Mouse (Mus musculus) intestine, embryonic 14.5 days (tissue): ENCODE data around the gene Kif1a. TPM values are rescaled to one million over a fixed set of nuclear protein-coding genes. Genes with fewer than 3 reads are reported as not detected.
A peak's percentile ranks its signal among the peaks of the same experiment; 100 is the strongest.

ENCODE experiments used
- ATAC-seq: fragments of 200-750 bp; cut with Nextera tagmentation; replicated peaks from 2 replicates; pipeline ENCODE4 v1.8.0; 2017; ENCODE audit warnings: low read depth, moderate number of reproducible peaks, moderate TSS enrichment, moderate library complexity; ENCODE audit not compliant: low FRiP score, low TSS enrichment
- DNase-seq: peaks from one replicate; pipeline ENCODE4 v3.0.0-alpha.2; 2018; ENCODE audit warnings: low spot score
- H3K27ac ChIP-seq: fragments of 300-500 bp; sonication (generic); 2 replicates; pipeline ENCODE4 v1.5.1; 2014; ENCODE audit warnings: low read depth, mild to moderate bottlenecking, control low read depth
- H3K27me3 ChIP-seq: fragments of 300-500 bp; sonication (generic); replicated peaks from 2 replicates; pipeline ENCODE4 v1.6.1; 2014; ENCODE audit warnings: low read length, control low read depth; ENCODE audit not compliant: control insufficient read depth, insufficient read depth
- H3K36me3 ChIP-seq: fragments of 300-500 bp; sonication (generic); 2 replicates; pipeline ENCODE4 v1.6.1; 2014; ENCODE audit warnings: low read length, control low read depth; ENCODE audit not compliant: control insufficient read depth, insufficient read depth
- H3K4me1 ChIP-seq: fragments of 300-500 bp; sonication (generic); replicated peaks from 2 replicates; pipeline ENCODE4 v1.6.1; 2014; ENCODE audit warnings: low read length, control low read depth, mixed read lengths; ENCODE audit not compliant: control insufficient read depth, insufficient read depth
- H3K4me2 ChIP-seq: fragments of 300-500 bp; sonication (generic); 2 replicates; pipeline ENCODE4 v1.6.1; 2014; ENCODE audit warnings: low read length
- H3K4me3 ChIP-seq: fragments of 300-500 bp; sonication (generic); 2 replicates; pipeline ENCODE4 v1.5.1; 2014; ENCODE audit warnings: low read depth, low read length, control low read depth, mixed read lengths
- H3K9ac ChIP-seq: fragments of 300-500 bp; sonication (generic); 2 replicates; pipeline ENCODE4 v1.6.1; 2014; ENCODE audit warnings: mild to moderate bottlenecking, low read length
- H3K9me3 ChIP-seq: fragments of 300-500 bp; sonication (generic); 2 replicates; pipeline ENCODE4 v1.6.1; 2016; ENCODE audit warnings: low read length, control low read depth; ENCODE audit not compliant: control insufficient read depth
- WGBS: fragments of 180-500 bp; shearing (Covaris S2); extraction: QIAGEN DNeasy Blood & Tissue Kit; methylation state at CpG from one replicate; pipeline ENCODE4 v1.1.7; 2014; 5-methylcytosine and 5-hydroxymethylcytosine counted together
- polyA plus RNA-seq: library from polyadenylated mRNA; unstranded; fragments of >200 nt; fragmentation: Nextera tagmentation; extraction: Ambion mirVana; gene quantifications from 2 replicates; pipeline ENCODE4 v1.2.1, GENCODE M21; 2014

The Kif1a gene
- polyA plus RNA-seq = 15.8 and 16.7 TPM in 2 replicates

GRCm38 (mm10) chr1:93101571-93102061, at the start of gene Kif1a:
Kif1a (minus strand) TSS chr1:93101951.
- ATAC-seq (peak; percentile 70; the same call in 1 of the 2 replicates), DNase-seq (peak; percentile 75)
- Histone ChIP-seq H3K27me3 (peaks cover 49% of the 10 kb centered on the region), H3K9ac (peak within 1 kb of the TSS; percentile 47), H3K27ac (no peak within 1 kb of the TSS), H3K4me2 (peak within 1 kb of the TSS; percentile 99), H3K4me1 (peaks cover 3% of the 10 kb centered on the region; the same call in 1 of the 2 replicates), H3K9me3 (no peaks in the 10 kb centered on the region), H3K4me3 (peak within 1 kb of the TSS; percentile 50), H3K36me3 (no peaks in the 10 kb centered on the region)
- WGBS = under 1% methylated on average over 36 of the region's 39 CpGs

DNA sequence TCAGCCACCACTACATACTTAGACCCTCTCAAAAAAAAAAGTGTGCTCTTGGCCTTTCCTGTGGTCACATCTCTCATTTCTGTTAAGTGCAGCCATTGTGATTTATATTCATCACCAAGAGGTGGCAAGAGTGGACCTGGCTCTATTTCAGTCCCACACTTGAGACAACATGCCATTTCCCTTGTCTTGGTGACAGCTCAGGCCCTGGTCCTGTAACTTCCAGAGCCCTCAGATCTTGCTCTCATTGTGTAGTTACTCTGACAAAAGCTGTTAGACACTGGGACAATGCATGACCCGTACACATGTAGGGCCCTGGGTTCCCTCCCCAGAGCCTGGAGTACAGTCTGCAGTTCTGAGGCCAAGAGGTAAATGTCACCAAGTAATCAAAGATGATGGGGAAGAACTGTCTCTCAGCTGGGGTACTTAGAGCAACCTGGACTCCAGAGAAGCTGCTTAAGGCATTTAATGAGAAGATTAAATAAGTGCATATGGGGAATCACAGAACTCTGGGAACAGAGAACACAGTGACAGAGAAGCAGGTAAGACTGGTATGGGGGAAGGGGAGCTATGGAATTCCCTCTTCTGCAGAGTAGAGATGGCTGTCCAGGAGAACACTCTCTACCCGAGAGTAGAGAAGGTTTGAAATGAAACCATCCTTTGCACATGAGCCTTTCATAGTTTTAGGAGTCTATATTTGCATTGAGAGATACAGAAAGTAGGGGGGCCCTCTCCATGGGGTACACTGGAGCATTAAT, 49.3 kb upstream of the Kif1a start:
- H3K4me3 ChIP-seq = no peak overlapping the region
- H3K4me2 ChIP-seq = no peak overlapping the region
- H3K27ac ChIP-seq = no peak overlapping the region
- H3K27me3 ChIP-seq = no peaks in the 10 kb centered on the region
- H3K4me1 ChIP-seq = no peaks in the 10 kb centered on the region
- no peaks in the 10 kb centered on the region for H3K9me3 ChIP-seq
- no peak for DNase-seq
- H3K36me3 ChIP-seq = no peaks in the 10 kb centered on the region
- H3K9ac ChIP-seq = no peak overlapping the region
- ATAC-seq = no peak
- 77% methylated on average over 2 of the region's 2 CpGs for WGBS

DNA sequence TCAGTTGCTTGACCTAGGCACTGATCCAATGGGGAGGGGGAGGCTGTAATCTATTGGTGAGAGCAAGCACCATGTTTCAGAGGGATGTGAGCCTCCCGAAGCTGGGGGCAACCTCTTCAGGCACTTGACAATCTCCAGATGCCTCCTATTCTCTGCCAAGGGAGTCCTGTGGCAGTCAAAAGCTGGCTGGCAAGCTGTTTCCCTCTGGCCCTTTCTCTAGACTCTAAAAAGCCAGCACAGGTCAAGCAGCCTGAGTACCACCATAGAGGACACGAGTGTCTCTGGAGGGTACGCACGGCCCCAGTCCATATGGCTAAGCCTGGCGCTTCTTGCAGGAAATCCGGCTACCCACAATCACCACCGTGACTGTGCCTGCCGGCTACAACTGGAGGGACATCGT, 42.4 kb upstream of the Kif1a start:
- Histone ChIP-seq H3K9ac (no peak overlapping the region), H3K4me2 (no peak overlapping the region), H3K36me3 (no peaks in the 10 kb centered on the region), H3K27ac (no peak overlapping the region), H3K27me3 (no peaks in the 10 kb centered on the region), H3K9me3 (no peaks in the 10 kb centered on the region), H3K4me3 (no peak overlapping the region), H3K4me1 (no peaks in the 10 kb centered on the region)
- DNase-seq = no peak
- ATAC-seq = no peak
- 76% methylated on average over 9 of the region's 9 CpGs for WGBS

- ATAC-seq (no peak), DNase-seq (no peak)
- Histone ChIP-seq H3K9ac (no peak overlapping the region), H3K36me3 (no peaks in the 10 kb centered on the region), H3K9me3 (no peaks in the 10 kb centered on the region), H3K4me2 (no peak overlapping the region), H3K4me1 (peaks cover 3% of the 10 kb centered on the region; the same call in 1 of the 2 replicates), H3K27me3 (no peaks in the 10 kb centered on the region), H3K27ac (no peak overlapping the region), H3K4me3 (no peak overlapping the region)
- WGBS = 89% methylated on average over 1 of the region's 1 CpGs
Observed at GRCm38 (mm10) chr1:93142871-93143270, 41.1 kb upstream of the Kif1a start.

- Histone ChIP-seq H3K36me3 (no peaks in the 10 kb centered on the region), H3K4me1 (peaks cover 3% of the 10 kb centered on the region; the same call in 1 of the 2 replicates), H3K27me3 (no peaks in the 10 kb centered on the region), H3K9me3 (no peaks in the 10 kb centered on the region), H3K9ac (no peak overlapping the region), H3K4me2 (no peak overlapping the region), H3K27ac (no peak overlapping the region), H3K4me3 (no peak overlapping the region)
- no peak for ATAC-seq
- DNase-seq = no peak
- 79% methylated on average over 7 of the region's 7 CpGs for WGBS
Observed at GRCm38 (mm10) chr1:93139713-93140112, 38.0 kb upstream of the Kif1a start.

GRCm38 (mm10) chr1:93138534-93138933, 36.8 kb upstream of the Kif1a start:
- DNase-seq = peak; percentile 67
- Histone ChIP-seq H3K36me3 (no peaks in the 10 kb centered on the region), H3K4me3 (no peak overlapping the region), H3K9ac (no peak overlapping the region), H3K9me3 (no peaks in the 10 kb centered on the region), H3K4me2 (no peak overlapping the region), H3K27ac (no peak overlapping the region), H3K27me3 (no peaks in the 10 kb centered on the region), H3K4me1 (peaks cover 3% of the 10 kb centered on the region; the same call in 1 of the 2 replicates)
- WGBS = 79% methylated on average over 6 of the region's 6 CpGs
- ATAC-seq = peak; percentile 30; the same call in 1 of the 2 replicates

- H3K4me3 ChIP-seq = no peak within 1 kb of the TSS
Observed at GRCm38 (mm10) chr1:93135036-93135526, 33.3 kb upstream of the Kif1a start, which contains the start of gene Agxt. Agxt (plus strand) TSS chr1:93135240.

GRCm38 (mm10) chr1:93132676-93133075, 30.9 kb upstream of the Kif1a start:
- no peak for ATAC-seq
- Histone ChIP-seq H3K4me2 (no peak overlapping the region), H3K9ac (no peak overlapping the region), H3K27ac (no peak overlapping the region), H3K27me3 (no peaks in the 10 kb centered on the region), H3K9me3 (no peaks in the 10 kb centered on the region), H3K4me1 (no peaks in the 10 kb centered on the region), H3K36me3 (no peaks in the 10 kb centered on the region), H3K4me3 (no peak overlapping the region)
- DNase-seq = no peak
- 60% methylated on average over 8 of the region's 8 CpGs for WGBS

More at GRCm38 (mm10) chr1:93135036-93135526, 33.3 kb upstream of the Kif1a start, which contains the start of gene Agxt:
- WGBS = 83% methylated on average over 12 of the region's 12 CpGs
- no peak within 1 kb of the TSS for H3K4me2 ChIP-seq
- ATAC-seq (no peak), DNase-seq (no peak)
- no peaks in the 10 kb centered on the region for H3K36me3 ChIP-seq
- no peak within 1 kb of the TSS for H3K9ac ChIP-seq
- H3K4me1 ChIP-seq = peaks cover 3% of the 10 kb centered on the region; the same call in 1 of the 2 replicates
- H3K9me3 ChIP-seq = no peaks in the 10 kb centered on the region
- no peaks in the 10 kb centered on the region for H3K27me3 ChIP-seq
- no peak within 1 kb of the TSS for H3K27ac ChIP-seq
